Mouse (Mus musculus) fibroblast of lung, adult 2 months (primary cell): Measurements from ENCODE around the gene Mepe.
A peak's percentile ranks its signal among the peaks of the same experiment; 100 is the strongest.

Experiments used
- DNase-seq: peaks from one replicate; pipeline ENCODE4 v3.0.0-alpha.2; 2011; ENCODE audit warnings: low read depth

The Mepe gene

GRCm38 (mm10) chr5:104325029-104325428 lies at the start of gene Mepe:
Gene Mepe, plus strand, starts transcription at chr5:104325329.
- no peak for DNase-seq

GRCm38 (mm10) chr5:104294201-104294600 lies 30.9 kb upstream of the Mepe start:
- no peak for DNase-seq

GRCm38 (mm10) chr5:104298994-104299393 lies 26.1 kb upstream of the Mepe start, which contains the start of gene Ibsp:
Gene Ibsp, plus strand, starts transcription at chr5:104299171.
- peak; percentile 1 for DNase-seq

- DNase-seq = no peak
Measured at GRCm38 (mm10) chr5:104314073-104314472, 11.1 kb upstream of the Mepe start.

- no peak for DNase-seq
Measured at GRCm38 (mm10) chr5:104326884-104327283, 1.8 kb downstream of the Mepe start.

- DNase-seq = no peak
Measured at GRCm38 (mm10) chr5:104327389-104327788, 2.3 kb downstream of the Mepe start.

GRCm38 (mm10) chr5:104327876-104328275 lies 2.7 kb downstream of the Mepe start:
- no peak for DNase-seq

DNA sequence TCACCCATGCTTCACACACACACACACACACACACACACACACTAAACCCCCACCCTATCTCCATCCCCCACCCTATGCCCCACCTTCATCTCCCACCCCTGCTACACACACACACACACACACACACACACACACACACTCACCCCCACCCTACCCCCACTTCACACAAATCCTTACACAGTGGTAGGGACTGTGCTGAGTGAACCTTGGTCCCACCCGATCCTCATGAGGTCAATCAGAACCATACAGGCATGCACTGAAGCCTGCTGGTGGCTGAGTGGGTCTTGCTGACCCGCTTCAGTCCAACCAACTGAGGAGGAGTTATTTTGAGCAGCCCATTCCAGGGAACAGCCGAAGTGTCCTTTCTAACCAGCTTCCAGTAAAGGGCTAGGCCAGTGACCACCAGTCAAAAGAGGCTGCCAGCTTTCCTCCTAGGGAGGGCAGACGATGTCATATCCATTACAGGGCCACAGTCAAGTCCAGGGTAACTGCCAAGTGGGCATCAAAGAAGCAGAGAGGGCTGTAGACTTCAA lies 3.3 kb downstream of the Mepe start:
- DNase-seq = no peak

- DNase-seq = no peak
Measured at GRCm38 (mm10) chr5:104329381-104329780, 4.3 kb downstream of the Mepe start.

GRCm38 (mm10) chr5:104330088-104330487 lies 5.0 kb downstream of the Mepe start:
- no peak for DNase-seq

- no peak for DNase-seq
Measured at GRCm38 (mm10) chr5:104332296-104332695, 7.2 kb downstream of the Mepe start.

- DNase-seq = no peak
Measured at GRCm38 (mm10) chr5:104333231-104333640, 8.1 kb downstream of the Mepe start.

GRCm38 (mm10) chr5:104333643-104334042 lies 8.5 kb downstream of the Mepe start:
- no peak for DNase-seq

DNA sequence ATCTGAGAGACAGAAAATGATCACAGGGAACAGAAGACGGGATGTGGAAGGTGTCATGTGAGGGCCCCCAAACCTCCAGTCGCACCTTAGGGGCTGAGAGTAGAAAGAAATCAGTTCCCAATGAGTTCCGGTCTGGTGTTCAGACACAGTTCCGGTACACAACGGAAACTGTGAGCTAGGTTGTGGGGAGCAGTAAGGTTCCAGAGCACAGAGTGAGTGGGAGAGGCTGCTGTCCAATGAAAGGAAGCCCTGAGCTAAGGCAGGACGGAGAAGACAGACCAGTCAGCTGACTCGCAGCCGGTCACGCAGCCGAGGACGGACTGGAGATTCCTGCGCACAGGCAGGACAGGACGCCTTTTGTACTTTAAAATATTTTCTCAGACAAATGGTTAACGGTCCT lies 9.4 kb downstream of the Mepe start:
- no peak for DNase-seq

GRCm38 (mm10) chr5:104335962-104336361 lies 10.8 kb downstream of the Mepe start:
- no peak for DNase-seq

DNA sequence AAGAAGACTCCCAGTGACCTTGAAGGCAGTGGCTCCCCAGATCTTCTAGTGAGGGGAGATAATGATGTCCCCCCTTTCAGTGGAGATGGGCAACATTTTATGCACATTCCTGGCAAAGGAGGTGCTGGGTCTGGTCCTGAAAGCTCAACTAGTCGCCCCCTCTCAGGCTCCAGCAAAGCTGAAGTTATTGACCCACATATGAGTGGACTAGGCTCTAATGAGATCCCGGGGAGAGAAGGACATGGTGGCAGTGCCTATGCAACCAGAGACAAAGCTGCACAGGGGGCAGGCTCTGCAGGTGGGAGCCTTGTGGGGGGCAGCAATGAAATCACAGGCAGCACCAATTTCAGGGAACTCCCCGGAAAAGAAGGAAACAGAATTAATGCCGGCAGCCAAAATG lies 12.4 kb downstream of the Mepe start:
- no peak for DNase-seq

DNA sequence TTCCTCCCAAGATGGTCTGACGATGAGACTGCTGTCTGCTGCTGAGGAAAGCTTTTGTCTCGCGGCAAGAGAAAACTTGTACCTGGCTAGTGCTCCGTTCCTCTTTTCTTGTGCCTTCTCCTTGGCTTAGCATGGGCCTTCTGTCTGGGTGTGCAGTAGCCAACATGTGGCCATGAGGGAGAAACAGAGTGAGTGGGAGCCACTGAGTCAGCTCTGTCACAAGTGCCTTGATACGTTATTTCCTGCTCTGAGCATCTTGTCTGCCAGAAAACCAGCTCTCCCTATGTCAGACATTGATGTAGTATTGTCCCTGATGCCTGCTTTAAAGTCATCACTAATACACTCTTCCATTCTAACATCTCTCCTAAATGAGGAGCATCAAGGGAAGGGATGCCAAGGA lies 13.9 kb downstream of the Mepe start:
- no peak for DNase-seq

- DNase-seq = no peak
Measured at GRCm38 (mm10) chr5:104339706-104340512, 14.8 kb downstream of the Mepe start.

DNA sequence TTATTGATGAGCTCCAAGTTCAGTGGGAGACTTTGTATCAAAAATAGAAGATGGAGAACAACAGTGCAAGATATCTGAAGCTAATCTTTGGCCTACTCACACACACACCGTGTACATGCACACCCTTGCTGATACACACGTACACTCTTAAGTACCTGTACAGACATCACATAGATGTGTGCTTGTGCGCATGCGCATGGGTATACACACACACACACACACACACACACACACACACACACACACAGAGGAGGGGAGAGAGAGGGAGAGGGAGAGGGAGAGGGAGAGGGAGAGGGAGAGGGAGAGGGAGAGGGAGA lies 15.3 kb downstream of the Mepe start:
- no peak for DNase-seq

- no peak for DNase-seq
Measured at GRCm38 (mm10) chr5:104342881-104343280, 17.8 kb downstream of the Mepe start.

DNA sequence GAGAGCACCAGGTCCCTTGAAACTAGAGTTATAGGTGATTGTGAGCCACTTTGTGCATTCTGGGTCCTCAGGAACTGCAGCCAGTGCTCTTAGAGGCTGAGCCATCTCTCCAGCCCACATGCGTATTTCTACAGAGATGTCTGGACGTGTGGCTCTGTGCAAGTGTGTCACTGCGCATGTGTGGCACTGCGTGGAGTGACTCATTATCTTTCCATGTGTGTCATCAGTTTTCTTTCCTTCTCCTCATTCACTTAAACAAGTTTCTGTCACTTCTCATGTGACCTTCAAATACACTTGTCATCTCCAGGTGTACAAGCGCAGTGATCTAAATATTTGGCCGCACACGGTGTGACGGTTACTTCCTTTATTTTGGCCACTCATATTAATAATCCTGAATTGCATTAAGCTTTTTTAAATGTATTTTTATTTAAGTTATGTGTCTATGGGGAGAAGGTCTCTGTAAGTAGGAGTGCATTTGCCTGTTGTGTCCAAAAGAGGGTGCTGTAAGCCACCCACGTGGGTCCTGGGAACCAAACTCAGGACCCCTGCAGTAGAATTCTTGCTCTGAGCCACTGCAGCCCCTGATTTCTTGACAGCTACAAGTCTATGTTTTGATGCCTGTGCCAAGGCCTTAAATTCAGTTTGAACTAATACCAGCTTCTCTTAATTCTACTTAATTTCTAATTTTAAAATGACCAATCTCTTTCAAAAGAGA lies 19.6 kb downstream of the Mepe start:
- DNase-seq = no peak

GRCm38 (mm10) chr5:104345241-104345630 lies 20.1 kb downstream of the Mepe start:
- peak; percentile 88 for DNase-seq

GRCm38 (mm10) chr5:104351041-104351440 lies 25.9 kb downstream of the Mepe start:
- DNase-seq = no peak
